Mouse (Mus musculus) urinary bladder, postnatal 25 days (tissue): Measurements from ENCODE around the gene Btnl10.
"Not testable (repeated sequence)": the region's sequence is repeated elsewhere in the genome, so short reads cannot be mapped to it uniquely, and the experiment has no call there.

Experiments
- DNase-seq: peaks from one replicate; pipeline ENCODE4 v3.0.0; 2022; ENCODE audit warnings: low spot score

The Btnl10 gene

DNA sequence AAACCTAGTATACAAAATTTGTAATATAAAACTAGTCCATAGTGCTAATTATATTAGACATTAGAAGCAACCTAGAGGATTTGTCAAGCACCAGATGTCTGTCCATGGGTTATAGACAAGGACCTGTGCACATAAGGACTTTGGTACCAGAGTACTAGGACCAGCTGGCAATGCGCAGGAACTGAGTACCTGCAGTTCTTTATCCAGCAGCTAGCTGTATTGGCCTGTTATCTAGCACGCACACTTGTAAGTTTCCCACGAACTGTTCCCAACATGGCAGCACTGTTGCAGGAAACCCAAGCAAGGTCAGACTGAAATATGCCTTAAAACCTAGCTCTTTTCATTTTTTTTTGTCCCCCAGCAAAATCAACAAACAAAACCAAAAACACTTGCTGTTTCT lies 12.5 kb downstream of the Btnl10 start:
- DNase-seq: no peak

DNA sequence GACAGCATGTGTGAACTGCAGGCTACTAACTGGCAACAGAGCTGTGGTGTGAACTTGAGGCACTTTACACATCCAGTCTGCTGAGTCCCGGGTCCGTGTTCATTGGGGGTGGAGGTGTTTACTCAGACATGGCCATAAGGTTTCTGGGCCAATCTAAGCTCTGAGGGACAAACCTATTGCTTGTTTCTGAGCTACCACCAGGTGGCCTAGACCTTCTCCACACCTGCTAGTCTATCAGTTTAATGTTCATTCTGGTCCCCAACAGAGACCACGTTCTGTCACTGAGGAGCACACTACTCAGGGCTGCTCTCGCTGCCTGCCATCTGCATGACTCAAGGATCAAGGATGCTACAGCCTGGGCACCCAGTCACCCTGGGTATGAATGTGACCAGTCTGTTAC lies 13.9 kb downstream of the Btnl10 start:
- no peak for DNase-seq

DNA sequence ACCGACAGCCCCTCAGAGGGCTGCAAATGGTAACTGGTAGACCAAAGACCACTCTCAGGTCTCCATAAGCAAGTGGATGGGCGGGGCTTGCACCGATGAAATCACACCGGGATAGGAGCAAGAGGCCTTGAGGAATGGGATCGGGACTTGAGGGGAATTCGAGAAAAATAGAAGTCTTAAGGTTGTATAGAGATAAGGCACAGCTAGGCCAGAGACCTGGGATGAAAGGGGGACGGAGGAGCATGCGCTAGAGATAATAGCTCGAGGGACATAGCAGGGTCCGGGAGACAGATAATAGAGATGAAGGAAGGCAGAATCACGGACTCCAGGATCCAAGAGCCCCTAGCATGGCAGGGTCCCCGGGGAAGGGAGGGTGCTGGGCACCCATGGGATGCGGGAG lies 20.2 kb downstream of the Btnl10 start:
- DNase-seq: no peak

DNA sequence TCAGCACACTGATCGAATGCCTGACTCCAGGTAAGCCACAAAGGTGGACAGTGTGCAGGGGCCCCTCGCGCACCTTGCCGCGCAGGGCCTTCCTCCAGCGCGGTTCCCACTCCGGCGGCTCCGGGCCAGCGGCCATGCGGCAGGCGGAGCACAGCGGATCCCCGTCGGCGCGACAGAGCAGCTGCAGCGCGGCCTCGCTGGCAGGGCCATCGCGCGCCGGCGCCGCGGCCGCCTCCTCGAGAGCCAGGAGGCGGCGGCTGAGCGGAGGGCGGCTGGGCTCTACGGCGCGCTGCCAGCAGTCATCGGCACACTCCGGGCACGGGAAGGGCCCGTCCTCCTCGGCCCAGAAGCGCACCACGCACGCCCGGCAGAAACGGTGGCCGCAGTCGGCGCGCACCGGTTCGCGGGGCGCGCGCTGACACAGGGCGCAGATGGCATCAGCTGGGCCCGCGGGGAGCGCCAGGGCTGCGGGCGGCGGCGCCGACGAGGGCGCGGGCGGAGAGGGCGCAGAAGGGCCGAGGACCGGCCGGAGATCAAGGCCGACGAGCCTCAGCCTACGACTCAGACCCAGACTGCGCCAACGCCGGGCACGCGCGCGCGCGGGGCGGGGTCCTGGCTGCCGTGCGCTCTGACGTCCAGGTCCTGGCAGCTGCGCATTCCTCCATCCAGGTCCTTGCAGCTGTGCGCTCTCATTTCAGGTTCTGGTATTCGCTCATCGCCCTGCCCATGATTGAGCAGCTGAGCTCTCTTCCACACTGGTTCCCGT lies 20.8 kb downstream of the Btnl10 start, which contains the start of gene Rnf187:
Rnf187 (minus strand) TSS at position 595 of the 766 bp plus-strand sequence.
- DNase-seq: peak; percentile 90

DNA sequence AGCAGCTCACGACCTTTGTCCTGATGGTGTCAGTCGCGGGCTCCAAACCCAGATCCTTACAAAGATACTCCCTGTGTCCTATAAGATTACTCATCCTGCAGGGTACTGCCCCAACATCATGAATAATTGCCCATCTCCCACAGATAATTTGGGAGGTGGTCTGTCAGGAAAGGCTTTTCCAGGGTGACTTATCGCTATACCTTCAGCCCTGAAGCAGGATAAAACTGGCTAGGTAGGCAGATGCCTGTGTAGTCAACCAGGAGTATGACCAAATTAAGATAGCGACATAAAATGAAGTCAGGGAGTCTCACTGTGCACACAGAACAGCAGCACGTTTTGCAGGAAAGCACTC lies 21.4 kb downstream of the Btnl10 start:
- DNase-seq: no peak

DNA sequence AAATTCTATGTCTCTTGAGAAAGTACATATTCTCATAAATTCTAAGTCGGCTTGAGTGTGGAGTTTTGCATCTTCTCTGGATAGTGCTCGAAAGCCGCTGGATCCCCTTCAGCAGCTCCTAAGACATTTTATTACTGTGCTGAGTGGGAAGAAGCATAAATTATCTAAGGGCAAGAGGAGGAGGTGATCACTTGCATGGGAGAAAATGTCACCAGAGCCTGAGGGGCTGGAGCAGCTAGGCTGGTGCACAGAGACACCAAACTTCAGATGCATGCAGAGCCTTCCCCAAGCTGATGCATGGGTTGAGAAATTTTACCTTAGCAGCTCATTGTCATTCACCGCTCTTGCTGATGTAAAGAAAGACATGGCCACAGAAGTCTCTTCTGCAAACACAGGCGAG lies 26.4 kb downstream of the Btnl10 start:
- no peak for DNase-seq

DNA sequence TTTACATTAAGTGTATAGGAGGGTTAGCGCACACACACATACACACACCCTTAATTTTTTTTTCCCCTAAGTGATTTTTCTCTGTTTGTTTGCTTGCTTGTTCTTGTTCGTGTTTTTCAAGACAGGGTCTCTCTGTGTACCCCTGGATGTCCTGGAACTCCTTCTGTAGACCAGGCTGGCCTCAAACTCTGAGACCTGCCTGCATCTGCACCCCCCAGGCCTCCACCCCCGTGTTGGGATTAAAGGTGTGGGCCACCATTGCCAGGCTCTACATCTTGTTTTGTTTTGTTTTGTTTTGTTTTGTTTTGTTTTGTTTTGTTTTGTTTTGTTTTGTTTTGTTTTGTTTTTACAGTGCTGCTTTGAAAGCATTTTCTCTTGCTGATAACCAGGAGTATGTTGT lies 29.6 kb downstream of the Btnl10 start:
- DNase-seq: no peak

DNA sequence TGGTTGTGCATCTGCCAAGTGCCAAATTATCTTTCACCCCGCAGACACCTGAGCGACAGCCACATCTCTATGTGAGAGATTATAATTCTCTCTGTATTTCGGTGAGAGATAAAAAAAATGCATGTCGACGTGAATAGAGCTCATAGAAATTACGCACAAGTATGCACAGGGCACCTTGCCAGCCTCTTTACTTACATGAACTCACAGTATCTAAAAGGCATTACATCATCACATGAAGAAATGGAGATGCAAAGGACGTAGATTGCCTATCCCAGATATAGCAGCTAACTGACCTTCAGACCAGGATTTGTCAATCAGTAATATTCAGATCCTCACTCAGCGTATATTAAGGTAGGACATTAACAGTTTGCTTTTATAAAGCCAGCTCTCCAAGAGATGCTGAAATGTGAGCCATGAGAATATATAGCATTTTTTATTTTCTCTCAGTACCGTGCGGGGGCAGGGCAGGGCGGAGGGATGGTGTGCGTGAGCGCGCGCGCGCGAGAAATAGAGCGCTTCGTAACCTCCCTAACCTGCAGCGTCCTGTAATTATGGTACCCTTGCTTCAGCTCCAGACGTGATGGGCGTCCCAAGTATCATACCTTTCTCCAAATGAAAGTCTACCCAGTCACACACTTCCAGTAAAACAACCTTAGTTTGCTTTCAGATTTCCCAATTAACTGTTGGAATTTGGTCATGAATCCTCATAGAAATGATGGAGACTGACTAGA lies 30.3 kb downstream of the Btnl10 start:
- no peak for DNase-seq

DNA sequence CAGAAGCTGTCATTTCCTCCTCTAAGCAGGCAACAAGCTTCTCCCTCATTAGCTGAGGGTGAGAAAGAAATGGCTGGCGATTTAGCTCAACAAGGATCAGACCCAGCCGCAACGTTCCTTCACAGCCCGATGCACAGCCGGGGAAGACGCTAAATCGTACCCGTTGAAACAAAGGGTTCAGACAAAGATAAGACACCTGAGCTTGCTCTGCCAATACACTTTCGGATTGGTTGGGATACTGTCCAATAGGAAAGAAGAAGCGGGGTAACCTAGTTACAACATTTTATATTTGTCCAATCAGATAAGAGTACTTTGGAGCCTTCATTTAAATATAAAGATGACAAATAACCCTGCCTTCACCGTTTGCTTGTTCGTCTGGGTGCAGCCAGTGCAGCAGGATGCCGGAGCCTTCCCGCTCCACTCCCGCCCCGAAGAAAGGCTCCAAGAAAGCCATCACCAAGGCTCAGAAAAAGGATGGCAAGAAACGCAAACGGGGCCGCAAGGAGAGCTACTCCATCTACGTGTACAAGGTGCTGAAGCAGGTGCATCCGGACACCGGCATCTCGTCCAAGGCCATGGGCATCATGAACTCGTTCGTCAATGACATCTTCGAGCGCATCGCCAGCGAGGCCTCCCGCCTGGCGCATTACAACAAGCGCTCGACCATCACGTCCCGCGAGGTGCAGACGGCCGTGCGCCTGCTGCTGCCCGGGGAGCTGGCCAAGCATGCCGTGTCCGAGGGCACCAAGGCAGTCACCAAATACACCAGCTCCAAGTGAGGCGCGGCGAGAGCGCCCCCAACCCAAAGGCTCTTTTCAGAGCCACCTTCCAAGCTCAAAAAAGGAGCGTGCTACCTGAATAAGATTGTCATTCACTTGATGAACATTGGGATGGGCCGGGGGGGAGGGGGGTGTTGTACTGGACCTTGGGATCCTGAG lies 31.1 kb downstream of the Btnl10 start, which contains the start of gene Hist3h2ba:
Hist3h2ba (plus strand) TSS at position 379 of the 938 bp plus-strand sequence.
- DNase-seq: peak; percentile 15

DNA sequence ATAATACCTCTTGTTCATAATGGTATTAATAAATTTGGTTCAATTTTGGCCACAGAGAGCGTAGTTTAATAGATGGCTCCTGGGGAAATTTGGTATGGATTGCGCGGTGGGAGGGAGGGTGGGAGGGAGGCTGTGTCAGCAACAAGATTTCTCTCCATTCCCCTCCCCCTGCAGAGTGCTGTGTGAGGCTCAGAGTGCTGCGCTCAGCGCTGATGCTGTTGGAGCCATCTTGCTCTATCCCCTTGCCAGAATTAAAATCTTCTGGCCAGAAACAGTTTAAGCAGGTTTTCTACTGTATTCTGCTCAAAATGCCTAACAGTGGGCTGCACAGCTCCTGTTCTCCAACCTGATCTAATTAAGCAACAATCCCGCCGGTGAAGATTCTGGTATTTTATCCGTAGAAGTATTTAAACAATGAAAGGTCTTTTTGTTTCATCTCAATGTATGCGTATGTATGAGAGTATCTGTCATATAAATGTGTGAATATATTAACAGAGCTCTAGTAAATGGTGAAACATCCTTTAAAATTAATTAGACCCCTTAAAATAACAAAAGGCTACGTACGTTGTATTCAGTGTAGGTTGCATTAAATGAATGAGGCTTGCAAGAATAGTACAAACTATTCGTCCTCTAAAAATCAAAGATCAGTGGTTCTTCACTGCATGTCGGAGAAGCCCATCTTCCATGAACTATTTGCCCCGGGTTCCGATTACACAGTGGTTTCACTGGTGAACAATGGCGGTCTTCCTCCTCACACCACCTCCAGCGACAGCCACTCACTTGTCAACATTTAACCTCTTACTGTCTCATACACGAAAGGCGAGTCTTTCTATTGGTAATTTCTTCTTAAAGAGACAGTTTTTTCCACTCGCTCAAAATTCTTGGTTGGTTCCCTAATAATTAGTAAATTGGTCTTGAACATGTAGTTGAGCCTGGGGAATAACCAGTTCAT lies 32.0 kb downstream of the Btnl10 start:
- no peak for DNase-seq

DNA sequence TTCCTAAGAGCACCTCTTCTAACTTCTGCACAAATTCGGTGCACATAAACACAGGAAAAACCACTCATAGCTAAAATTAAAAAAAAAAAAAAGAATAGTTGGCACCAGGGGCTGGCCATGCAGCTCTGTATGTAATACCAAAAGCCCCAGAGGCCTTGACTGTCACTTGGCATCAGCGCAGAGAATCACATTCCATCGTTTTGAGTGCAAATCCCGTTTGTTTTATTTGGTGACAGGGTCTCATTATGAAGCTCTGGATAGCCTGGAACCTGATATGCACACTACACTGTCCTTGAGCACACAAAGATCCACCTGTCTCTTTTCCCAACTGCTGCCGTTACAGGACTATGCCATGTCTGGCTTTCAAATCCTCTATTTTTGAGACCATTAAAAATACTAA lies 33.5 kb downstream of the Btnl10 start:
- no peak for DNase-seq

DNA sequence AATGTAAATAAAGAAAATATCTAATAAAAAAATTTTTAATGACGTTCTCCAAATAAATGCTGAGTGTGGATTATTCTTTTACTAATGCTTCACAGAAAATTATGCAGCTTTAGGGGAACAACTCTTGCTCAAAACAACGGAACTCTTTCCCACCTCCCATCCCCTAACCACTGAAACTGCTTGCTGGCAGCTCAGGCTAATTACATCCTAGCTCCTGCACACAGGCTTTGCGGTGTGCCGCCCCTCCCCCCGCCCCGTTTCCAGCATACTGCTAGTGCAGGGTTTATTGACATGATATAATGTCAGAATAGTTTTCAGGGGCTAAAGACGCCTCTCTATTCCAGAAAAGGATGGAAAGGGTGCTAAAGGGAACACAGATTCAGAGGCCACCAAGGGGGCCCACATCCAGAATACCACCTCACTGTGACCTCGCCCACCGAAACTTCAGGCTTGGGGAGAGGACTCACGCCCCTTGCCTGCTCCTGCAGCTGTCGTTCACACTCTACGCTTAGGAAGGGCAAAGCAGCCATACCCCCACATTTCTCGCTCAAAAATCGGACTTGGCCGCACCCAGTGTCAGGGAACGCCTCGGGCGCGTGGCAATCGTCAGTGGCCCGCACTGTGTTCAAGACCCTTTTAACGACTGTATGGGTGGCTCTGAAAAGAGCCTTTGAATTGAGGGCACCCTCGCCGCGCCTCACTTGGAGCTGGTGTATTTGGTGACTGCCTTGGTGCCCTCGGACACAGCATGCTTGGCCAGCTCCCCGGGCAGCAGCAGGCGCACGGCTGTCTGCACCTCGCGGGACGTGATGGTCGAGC lies 35.9 kb downstream of the Btnl10 start:
- no peak for DNase-seq

DNA sequence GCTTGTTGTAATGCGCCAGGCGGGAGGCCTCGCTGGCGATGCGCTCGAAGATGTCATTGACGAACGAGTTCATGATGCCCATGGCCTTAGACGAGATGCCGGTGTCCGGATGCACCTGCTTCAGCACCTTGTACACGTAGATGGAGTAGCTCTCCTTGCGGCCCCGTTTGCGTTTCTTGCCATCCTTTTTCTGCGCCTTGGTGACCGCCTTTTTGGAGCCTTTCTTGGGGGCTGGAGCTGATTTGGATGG lies 36.4 kb downstream of the Btnl10 start:
- DNase-seq: not testable (repeated sequence)

DNA sequence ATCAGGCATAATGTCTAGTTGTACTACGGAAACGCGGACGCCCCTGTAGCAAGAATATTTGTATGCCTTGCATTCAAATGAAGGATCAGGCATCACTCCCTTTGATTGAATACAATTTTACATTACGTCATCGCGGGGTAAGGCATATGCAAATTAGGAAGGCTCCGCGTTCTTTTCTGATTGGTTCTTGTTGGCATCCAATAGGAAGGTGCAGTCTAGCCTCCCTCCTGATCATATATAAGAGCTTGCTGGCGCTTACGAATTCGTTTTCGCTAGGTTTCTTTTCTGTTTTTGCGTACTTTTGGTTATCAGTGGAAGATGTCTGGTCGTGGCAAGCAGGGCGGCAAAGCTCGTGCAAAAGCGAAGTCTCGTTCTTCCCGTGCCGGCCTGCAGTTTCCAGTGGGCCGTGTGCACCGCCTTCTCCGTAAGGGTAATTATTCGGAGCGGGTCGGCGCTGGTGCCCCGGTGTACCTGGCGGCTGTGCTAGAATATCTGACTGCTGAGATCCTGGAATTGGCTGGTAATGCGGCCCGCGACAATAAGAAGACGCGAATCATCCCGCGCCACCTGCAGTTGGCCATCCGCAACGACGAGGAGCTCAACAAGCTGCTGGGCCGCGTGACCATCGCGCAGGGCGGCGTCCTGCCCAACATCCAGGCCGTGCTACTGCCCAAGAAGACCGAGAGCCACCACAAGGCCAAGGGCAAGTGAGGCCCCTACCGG lies 36.9 kb downstream of the Btnl10 start, which contains the start of the genes Hist3h2a and Trim17:
Hist3h2a (plus strand) TSS at position 266 of the 723 bp plus-strand sequence.
Trim17 (plus strand) TSS at position 266 of the 723 bp plus-strand sequence.
- peak; percentile 71 for DNase-seq

DNA sequence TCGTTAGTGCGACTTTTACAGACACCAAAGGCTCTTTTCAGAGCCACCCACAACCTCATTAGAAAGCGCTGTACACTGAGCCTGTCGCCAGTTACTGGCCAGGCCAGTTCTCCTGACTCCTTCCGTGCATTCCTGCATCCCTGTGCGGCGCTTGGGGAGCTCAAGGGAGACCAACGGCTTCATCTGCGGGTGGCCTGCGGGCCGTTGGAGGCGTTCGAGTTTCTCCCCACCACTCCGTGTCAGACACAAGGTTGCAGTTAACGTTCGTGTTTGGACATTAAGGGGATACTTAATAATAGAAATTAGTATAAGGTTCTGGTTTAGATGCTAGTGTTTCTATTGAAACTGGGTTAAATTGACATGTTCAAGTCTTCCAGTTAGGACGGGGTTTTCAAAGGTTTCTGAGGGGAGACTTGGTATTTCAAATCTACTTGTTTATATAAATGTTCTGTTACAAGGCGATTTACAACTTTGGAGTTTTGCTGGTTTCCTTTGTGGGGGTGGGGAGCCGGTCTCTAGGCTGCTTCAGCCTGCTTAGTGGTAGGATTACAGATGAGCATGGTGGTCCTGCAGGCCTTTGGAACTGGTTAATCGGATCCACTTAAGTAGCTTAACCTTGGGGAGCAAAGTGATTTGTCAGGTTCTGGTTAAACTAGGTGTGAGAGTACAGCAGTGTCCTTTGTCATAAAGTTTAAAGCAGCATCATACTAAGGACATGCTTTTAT lies 37.6 kb downstream of the Btnl10 start:
- DNase-seq: no peak

DNA sequence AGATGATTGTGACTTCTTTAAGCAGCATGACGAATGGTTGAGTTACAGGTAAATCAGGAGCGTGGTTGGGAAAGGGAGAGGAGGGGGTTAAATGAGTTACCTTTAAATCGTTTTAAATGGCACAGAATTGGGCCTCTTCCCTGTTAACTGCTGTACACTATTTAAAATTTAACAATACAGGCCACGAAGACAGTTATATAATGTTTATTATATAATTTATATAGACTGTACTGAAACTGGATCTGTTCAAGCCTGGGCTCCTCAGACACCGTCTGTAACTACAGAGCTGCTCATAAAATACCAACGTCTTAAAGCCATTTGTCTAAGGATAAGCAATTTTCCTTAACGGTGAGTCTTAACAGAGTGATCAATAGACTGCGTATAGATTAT lies 38.2 kb downstream of the Btnl10 start:
- no peak for DNase-seq

DNA sequence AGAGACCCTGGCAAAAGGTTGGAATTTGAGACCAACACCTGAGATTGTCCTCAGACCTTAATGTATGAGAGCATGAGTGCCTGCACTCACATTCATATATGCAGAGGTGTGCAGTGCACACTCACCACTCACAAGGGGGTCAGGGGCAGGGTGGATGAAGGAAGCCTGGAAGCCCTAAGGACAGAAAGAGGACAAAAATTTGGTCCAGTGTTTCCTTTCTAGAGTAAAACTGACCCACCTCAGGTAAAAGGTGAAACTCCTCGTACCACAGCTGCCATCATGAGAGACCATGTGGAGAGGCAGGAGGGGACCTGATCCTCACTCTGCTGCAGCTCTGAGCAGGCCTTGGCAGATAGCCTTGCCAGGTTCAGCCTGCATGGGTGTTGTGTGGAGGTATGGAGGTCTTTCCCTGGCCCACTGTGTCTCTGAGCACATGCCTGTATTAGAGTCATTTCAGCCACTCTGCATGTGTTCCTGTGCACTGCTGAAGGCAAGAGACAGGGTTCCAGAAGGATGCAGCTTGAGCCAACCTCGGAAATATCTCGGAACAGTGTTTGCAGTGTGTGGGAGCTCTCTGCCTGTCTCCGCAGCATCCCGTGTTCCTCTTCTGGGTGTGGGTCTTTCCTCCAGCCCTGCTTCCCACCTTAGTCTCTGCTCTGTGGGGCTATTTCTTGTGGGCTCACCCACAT lies 39.7 kb downstream of the Btnl10 start:
- DNase-seq: no peak

DNA sequence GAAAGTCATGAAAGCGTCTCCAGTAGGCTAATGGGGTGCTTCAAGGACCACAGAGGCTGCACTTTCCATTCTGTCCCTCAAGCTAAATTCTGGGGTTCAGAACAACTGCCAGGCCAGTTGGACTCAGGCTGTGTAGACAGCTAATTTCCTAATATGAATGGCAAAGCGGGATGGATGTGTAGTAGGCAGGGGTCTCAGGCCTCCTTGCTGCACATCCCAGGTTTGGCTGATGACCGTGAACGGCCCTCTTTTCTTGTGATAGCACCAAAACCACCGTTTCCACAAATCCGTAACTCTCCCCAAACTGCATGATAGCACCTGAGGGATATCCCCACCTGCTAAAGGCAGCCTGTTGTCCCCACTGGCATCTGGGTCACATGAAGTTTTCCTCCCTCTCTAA lies 40.8 kb downstream of the Btnl10 start:
- DNase-seq: no peak
